Comparison of ENCODE assay signal across 8 mouse cellular contexts in the genomic region with DNA sequence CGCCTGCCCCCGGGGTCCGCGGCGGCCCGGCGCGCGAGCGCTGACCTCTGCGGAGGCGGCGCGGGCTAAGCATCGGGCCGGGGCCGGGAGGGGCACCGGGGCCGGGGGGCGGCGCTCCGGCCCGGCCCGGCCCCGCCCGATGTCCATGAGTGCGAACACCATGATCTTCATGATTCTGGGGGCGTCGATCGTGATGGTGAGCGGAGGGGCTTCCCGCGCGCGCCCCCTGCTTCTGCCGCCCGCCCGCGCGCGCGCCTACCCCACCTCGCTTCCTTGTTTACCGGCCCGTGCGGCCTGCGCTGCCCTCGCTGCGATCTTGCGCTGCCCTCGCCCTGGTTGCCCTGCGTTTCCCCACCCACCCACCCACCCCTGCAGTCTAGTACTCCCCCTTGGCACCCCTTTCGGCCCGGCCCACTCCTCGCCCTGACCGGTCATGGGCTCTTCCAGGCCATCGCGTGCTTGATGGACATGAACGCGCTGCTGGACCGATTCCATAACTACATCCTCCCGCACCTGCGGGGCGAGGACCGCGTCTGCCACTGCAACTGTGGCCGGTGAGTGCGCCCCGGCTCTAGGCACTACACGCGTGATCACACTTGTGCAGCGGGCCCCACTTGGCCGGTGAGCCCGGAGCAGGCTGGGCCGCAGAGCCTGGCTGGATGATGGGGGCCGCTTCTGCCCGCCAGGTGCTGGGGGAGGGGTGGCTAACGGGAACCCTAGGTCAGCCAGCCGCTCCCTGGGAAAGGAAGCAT. TPM values are rescaled to one million over a fixed set of nuclear protein-coding genes. Genes with fewer than 3 reads are reported as not detected.
A peak's percentile ranks its signal among the peaks of the same experiment; 100 is the strongest.
DNase-seq lines count a peak whose midpoint lies in the region; ATAC-seq and TF ChIP-seq lines count a peak whose summit lies in the region.

No protein-coding gene starts in this region.

- peak; percentile 45 to 46 for DNase-seq in B cell, adult 2 months
- DNase-seq in embryo, embryonic 10 days (ENCODE audit: low spot score) = peak; percentile 63
- peak; percentile 80 for DNase-seq in heart, embryonic 10.5 days (ENCODE audit: low spot score)
- peak; percentile 35 for DNase-seq in kidney, adult 9 months
- peak; percentile 25 for DNase-seq in liver, postnatal 0 days
- DNase-seq in thymus, postnatal 36 days = peak; percentile 59 to 67

- TF ChIP-seq CTCF in liver, postnatal 0 days (IDR thresholded peaks at IDR 0.05; ENCODE audit: low read depth) = no peak

- H3K4me1 ChIP-seq in heart, embryonic 10.5 days = peaks cover 29% of the 10 kb centered on the region
- H3K4me1 ChIP-seq in liver, postnatal 0 days (ENCODE audit: insufficient read depth) = peaks cover 11% of the 10 kb centered on the region
- peaks cover 45% of the 10 kb centered on the region for H3K4me1 ChIP-seq in neural tube, embryonic 15.5 days

- TF ChIP-seq EP300 in liver, postnatal 0 days (IDR thresholded peaks at IDR 0.05; ENCODE audit: low read depth) = no peak

- peak overlapping the region; percentile 94 for H3K4me2 ChIP-seq in liver, postnatal 0 days (ENCODE audit: low read depth, low read length)
- peak overlapping the region; percentile 88 for H3K4me2 ChIP-seq in neural tube, embryonic 15.5 days

- peak overlapping the region; percentile 93 for H3K27ac ChIP-seq in heart, embryonic 10.5 days
- H3K27ac ChIP-seq in liver, postnatal 0 days (ENCODE audit: low read depth) = peak overlapping the region; percentile 55
- peak overlapping the region; percentile 96 for H3K27ac ChIP-seq in neural tube, embryonic 15.5 days (replicated peaks)

- peak overlapping the region; percentile 85 for H3K4me3 ChIP-seq in heart, embryonic 10.5 days
- H3K4me3 ChIP-seq in liver, postnatal 0 days (ENCODE audit: low read depth, low read length) = peak overlapping the region; percentile 77
- H3K4me3 ChIP-seq in neural tube, embryonic 15.5 days (replicated peaks) = peak overlapping the region; percentile 80

- peak; percentile 6 for ATAC-seq in activated CD4-positive, CD25-positive, alpha-beta regulatory T cell, adult 4 months
- peak; percentile 65 for ATAC-seq in liver, postnatal 0 days
- peak; percentile 70 for ATAC-seq in neural tube, embryonic 15.5 days (ENCODE audit: low FRiP score)

- 1% methylated on average over 78 of the region's 79 CpGs for WGBS in heart, embryonic 10.5 days
- WGBS in liver, postnatal 0 days (ENCODE audit: insufficient replicate concordance) = 1% methylated on average over 75 of the region's 79 CpGs
- 4% methylated on average over 62 of the region's 79 CpGs for WGBS in neural tube, embryonic 15.5 days

- H3K27me3 ChIP-seq in heart, embryonic 10.5 days (ENCODE audit: insufficient read depth, poor library complexity, severe bottlenecking) = no peaks in the 10 kb centered on the region
- H3K27me3 ChIP-seq in liver, postnatal 0 days (ENCODE audit: insufficient read depth, low read length) = no peaks in the 10 kb centered on the region
- H3K27me3 ChIP-seq in neural tube, embryonic 15.5 days (replicated peaks) = no peaks in the 10 kb centered on the region

- H3K36me3 ChIP-seq in heart, embryonic 10.5 days = peaks cover 50% of the 10 kb centered on the region
- peaks cover 4% of the 10 kb centered on the region for H3K36me3 ChIP-seq in liver, postnatal 0 days (replicated peaks; ENCODE audit: insufficient read depth, low read length)
- peaks cover 35% of the 10 kb centered on the region; the same call in 1 of the 2 replicates for H3K36me3 ChIP-seq in neural tube, embryonic 15.5 days

- H3K9ac ChIP-seq in liver, postnatal 0 days (replicated peaks) = peak overlapping the region; percentile 74
- H3K9ac ChIP-seq in neural tube, embryonic 15.5 days (replicated peaks) = peak overlapping the region; percentile 91

- no peaks in the 10 kb centered on the region for H3K9me3 ChIP-seq in heart, embryonic 10.5 days
- no peaks in the 10 kb centered on the region for H3K9me3 ChIP-seq in liver, postnatal 0 days (ENCODE audit: low read length)
- H3K9me3 ChIP-seq in neural tube, embryonic 15.5 days (replicated peaks) = no peaks in the 10 kb centered on the region

RNA-seq across cellular contexts. Expression of a gene that starts 0.5 kb away (rescaled TPM):
- under 1 TPM in 1 of 2 experiments, not detected in 1; 0.22 TPM for polyA plus RNA-seq in activated CD4-positive, CD25-positive, alpha-beta regulatory T cell, adult 4 months (2017; shearing (Covaris generic))
- polyA plus RNA-seq in heart, embryonic 10.5 days (2016; fragmentation: Nextera tagmentation; extraction: Ambion mirVana) = 0.38 and 0.54 TPM in 2 replicates
- 0.02 and 0.06 TPM in 2 replicates for polyA plus RNA-seq in liver, postnatal 0 days (2015; fragmentation: Nextera tagmentation; extraction: Ambion mirVana)
- 23.7 and 28.3 TPM in 2 replicates for polyA plus RNA-seq in neural tube, embryonic 15.5 days (2015; fragmentation: Nextera tagmentation; extraction: Ambion mirVana)

RNA-seq across cellular contexts. Expression of a gene that starts 25.8 kb away (rescaled TPM):
- polyA plus RNA-seq in activated CD4-positive, CD25-positive, alpha-beta regulatory T cell, adult 4 months (2017; shearing (Covaris generic)) = 10 to 100 TPM; 16.3 to 21.0 TPM
- 133 and 147 TPM in 2 replicates for polyA plus RNA-seq in heart, embryonic 10.5 days (2016; fragmentation: Nextera tagmentation; extraction: Ambion mirVana)
- polyA plus RNA-seq in liver, postnatal 0 days (2015; fragmentation: Nextera tagmentation; extraction: Ambion mirVana) = 44.7 and 45.0 TPM in 2 replicates
- polyA plus RNA-seq in neural tube, embryonic 15.5 days (2015; fragmentation: Nextera tagmentation; extraction: Ambion mirVana) = 90.0 and 96.6 TPM in 2 replicates

RNA-seq across cellular contexts. Expression of a gene that starts 30.5 kb away (rescaled TPM):
- 100 to 1,000 TPM; 158 to 181 TPM for polyA plus RNA-seq in activated CD4-positive, CD25-positive, alpha-beta regulatory T cell, adult 4 months (2017; shearing (Covaris generic))
- polyA plus RNA-seq in heart, embryonic 10.5 days (2016; fragmentation: Nextera tagmentation; extraction: Ambion mirVana) = 146 and 152 TPM in 2 replicates
- 66.6 and 66.9 TPM in 2 replicates for polyA plus RNA-seq in liver, postnatal 0 days (2015; fragmentation: Nextera tagmentation; extraction: Ambion mirVana)
- 165 and 171 TPM in 2 replicates for polyA plus RNA-seq in neural tube, embryonic 15.5 days (2015; fragmentation: Nextera tagmentation; extraction: Ambion mirVana)

RNA-seq across cellular contexts. Expression of a gene that starts 39.4 kb away (rescaled TPM):
- polyA plus RNA-seq in activated CD4-positive, CD25-positive, alpha-beta regulatory T cell, adult 4 months (2017; shearing (Covaris generic)) = under 1 TPM in 1 of 2 experiments, not detected in 1; 0.09 TPM
- 2.1 and 3.1 TPM in 2 replicates for polyA plus RNA-seq in heart, embryonic 10.5 days (2016; fragmentation: Nextera tagmentation; extraction: Ambion mirVana)
- polyA plus RNA-seq in liver, postnatal 0 days (2015; fragmentation: Nextera tagmentation; extraction: Ambion mirVana) = 0.25 and 0.28 TPM in 2 replicates
- polyA plus RNA-seq in neural tube, embryonic 15.5 days (2015; fragmentation: Nextera tagmentation; extraction: Ambion mirVana) = 30.0 and 31.9 TPM in 2 replicates

RNA-seq across cellular contexts. Expression of a gene that starts 41.0 kb away (rescaled TPM):
- 1 to 10 TPM; 1.2 to 1.9 TPM for polyA plus RNA-seq in activated CD4-positive, CD25-positive, alpha-beta regulatory T cell, adult 4 months (2017; shearing (Covaris generic))
- polyA plus RNA-seq in heart, embryonic 10.5 days (2016; fragmentation: Nextera tagmentation; extraction: Ambion mirVana) = 0.78 and 1.7 TPM in 2 replicates
- 0.27 and 0.41 TPM in 2 replicates for polyA plus RNA-seq in liver, postnatal 0 days (2015; fragmentation: Nextera tagmentation; extraction: Ambion mirVana)
- polyA plus RNA-seq in neural tube, embryonic 15.5 days (2015; fragmentation: Nextera tagmentation; extraction: Ambion mirVana) = 18.9 and 25.0 TPM in 2 replicates

Comparison
In these comparisons a context has a peak if more than half of its experiments do, and no peak if none do; other contexts are left out.
1. Peak in every context shown above with its lines: DNase-seq, ATAC-seq, H3K4me3 ChIP-seq and H3K27ac ChIP-seq.
2. DNase-seq: peak in every context shown above with its lines; median percentile 80 in heart, embryonic 10.5 days; 63 in embryo, embryonic 10 days; 63 in thymus, postnatal 36 days; 46 in B cell, adult 2 months; 35 in kidney, adult 9 months; 25 in liver, postnatal 0 days.
3. ATAC-seq: peak in every context shown above with its lines; median percentile 70 in neural tube, embryonic 15.5 days; 65 in liver, postnatal 0 days; 6 in activated CD4-positive, CD25-positive, alpha-beta regulatory T cell, adult 4 months.
4. RNA of a gene that starts 0.5 kb away (polyA plus RNA-seq): 23.7 to 28.3 TPM in neural tube, embryonic 15.5 days; 0.38 to 0.54 TPM in heart, embryonic 10.5 days, 0.22 TPM in activated CD4-positive, CD25-positive, alpha-beta regulatory T cell, adult 4 months and 0.02 to 0.06 TPM in liver, postnatal 0 days; every median in the first group is over 10 times any median in the second.